Mouse (Mus musculus) megakaryocyte, embryonic 14.5 days (primary cell): ENCODE results near the gene Rfwd3.

ENCODE experiments used
- FLI1 ChIP-seq: IDR thresholded peaks from 2 replicates; pipeline ENCODE4 v1.6.1; 2012; ENCODE audit warnings: low read length, inconsistent platforms, mixed read lengths
- GATA1 ChIP-seq: IDR thresholded peaks from 3 replicates; pipeline ENCODE4 v1.6.1; 2012; ENCODE audit warnings: mixed read lengths, low read length, inconsistent platforms, borderline replicate concordance

- no peak for TF ChIP-seq GATA1
- TF ChIP-seq FLI1: no peak
Observed at GRCm38 (mm10) chr8:111343225-111343624, 43.2 kb upstream of the Rfwd3 start.
